Mouse (Mus musculus): Measurements from ENCODE around the gene Sel1l.
"Not testable (repeated sequence)": the region's sequence is repeated elsewhere in the genome, so short reads cannot be mapped to it uniquely, and the experiment has no call there.

Sel1l gene

GRCm38 (mm10) chr12:91815990-91816389, 33.0 kb downstream of the Sel1l start:
- DNase-seq = peak; percentile 50 to 64

GRCm38 (mm10) chr12:91815552-91815951, 33.4 kb downstream of the Sel1l start:
- no peak for DNase-seq

GRCm38 (mm10) chr12:91808911-91809310, 40.0 kb downstream of the Sel1l start:
- no peak for DNase-seq

GRCm38 (mm10) chr12:91807761-91808160, 41.2 kb downstream of the Sel1l start:
- DNase-seq = no peak

GRCm38 (mm10) chr12:91807095-91807494, 41.9 kb downstream of the Sel1l start:
- no peak for DNase-seq

- no peak for DNase-seq
Observed at GRCm38 (mm10) chr12:91804262-91804661, 44.7 kb downstream of the Sel1l start.

- no peak for DNase-seq
Observed at GRCm38 (mm10) chr12:91803207-91803932, 45.6 kb downstream of the Sel1l start.

- no peak for DNase-seq
Observed at GRCm38 (mm10) chr12:91802586-91803206, 46.3 kb downstream of the Sel1l start.

- DNase-seq = no peak
Observed at GRCm38 (mm10) chr12:91800861-91801385, 48.0 kb downstream of the Sel1l start.

- DNase-seq = no peak
Observed at GRCm38 (mm10) chr12:91799821-91800335, 49.1 kb downstream of the Sel1l start.

- peak in 1 of 2 experiments; percentile 33 for DNase-seq
Observed at GRCm38 (mm10) chr12:91799379-91799773, 49.6 kb downstream of the Sel1l start.

GRCm38 (mm10) chr12:91798720-91799378, 50.1 kb downstream of the Sel1l start:
- DNase-seq = peak in 1 of 2 experiments; percentile 35

- peak; percentile 23 to 63 for DNase-seq
Observed at GRCm38 (mm10) chr12:91796774-91797173, 52.2 kb downstream of the Sel1l start.

- DNase-seq = no peak
Observed at GRCm38 (mm10) chr12:91793266-91793665, 55.7 kb downstream of the Sel1l start.

- no peak for DNase-seq
Observed at GRCm38 (mm10) chr12:91791822-91792221, 57.1 kb downstream of the Sel1l start.

GRCm38 (mm10) chr12:91789801-91790200, 59.2 kb downstream of the Sel1l start:
- DNase-seq = peak; percentile 65 to 77

GRCm38 (mm10) chr12:91788446-91788845, 60.5 kb downstream of the Sel1l start:
- not testable (repeated sequence) for DNase-seq

- no peak for DNase-seq
Observed at GRCm38 (mm10) chr12:91787959-91788437, 61.0 kb downstream of the Sel1l start, which contains the start of gene Ston2. Ston2 (minus strand) TSS chr12:91788387.

GRCm38 (mm10) chr12:91786355-91786754, 62.6 kb downstream of the Sel1l start:
- DNase-seq = peak in 1 of 2 experiments; percentile 39

- DNase-seq = no peak
Observed at GRCm38 (mm10) chr12:91781432-91781831, 67.5 kb downstream of the Sel1l start.

GRCm38 (mm10) chr12:91780531-91780930, 68.4 kb downstream of the Sel1l start:
- DNase-seq = no peak

GRCm38 (mm10) chr12:91779004-91779365, 70.0 kb downstream of the Sel1l start:
- peak; percentile 91 to 95 for DNase-seq
